Mouse (Mus musculus) megakaryocyte, embryonic 14.5 days (primary cell): ENCODE measurements around the gene Grk3.

ENCODE experiments used
- FLI1 ChIP-seq: IDR thresholded peaks from 2 replicates; pipeline ENCODE4 v1.6.1; 2012; ENCODE audit warnings: low read length, inconsistent platforms, mixed read lengths
- GATA1 ChIP-seq: IDR thresholded peaks from 3 replicates; pipeline ENCODE4 v1.6.1; 2012; ENCODE audit warnings: mixed read lengths, low read length, inconsistent platforms, borderline replicate concordance

GRCm38 (mm10) chr5:112908169-112908614 is 107.4 kb downstream of the Grk3 start:
- TF ChIP-seq GATA1 (no peak), FLI1 (no peak)
